Mouse (Mus musculus): ENCODE results near the gene Ripor1. TPM values are rescaled to one million over a fixed set of nuclear protein-coding genes. Genes with fewer than 3 reads are reported as not detected.

The Ripor1 gene
- polyA plus RNA-seq, 1 experiment: 28.7 TPM

- TF ChIP-seq CTCF (IDR thresholded peaks at IDR 0.05; ENCODE audit: control insufficient read depth, insufficient read depth, insufficient read length) (no peak), MAX (IDR thresholded peaks at IDR 0.05) (no peak), MYOD1 (IDR thresholded peaks at IDR 0.05; ENCODE audit: control insufficient read depth, insufficient read length, low read depth) (no peak), CEBPB (IDR thresholded peaks at IDR 0.05; ENCODE audit: low read depth) (no peak), FOSL1 (IDR thresholded peaks at IDR 0.05; ENCODE audit: insufficient read depth, low read length, poor library complexity, severe bottlenecking) (no peak), MYOG (IDR thresholded peaks at IDR 0.05; ENCODE audit: control insufficient read depth, extremely low read depth, insufficient read length) (no peak), USF1 (IDR thresholded peaks at IDR 0.05; ENCODE audit: low read depth) (no peak)
- peaks cover 66% of the 10 kb centered on the region for H3K79me2 ChIP-seq (ENCODE audit: control insufficient read depth, insufficient read depth)
- H3K27me3 ChIP-seq (ENCODE audit: control insufficient read depth, insufficient read depth, insufficient read length): no peaks in the 10 kb centered on the region
- H3ac ChIP-seq (ENCODE audit: control insufficient read depth, insufficient read length, low read depth): peak overlapping the region; percentile 26
- peaks cover 37% of the 10 kb centered on the region for H3K79me3 ChIP-seq (ENCODE audit: low read depth)
- H3K4me3 ChIP-seq (ENCODE audit: insufficient read depth, poor library complexity, severe bottlenecking): no peak overlapping the region
- no peaks in the 10 kb centered on the region for H3K36me3 ChIP-seq (ENCODE audit: control insufficient read depth, insufficient read depth)
Observed at GRCm38 (mm10) chr8:105607062-105607461, 2.0 kb downstream of the Ripor1 start.

DNA sequence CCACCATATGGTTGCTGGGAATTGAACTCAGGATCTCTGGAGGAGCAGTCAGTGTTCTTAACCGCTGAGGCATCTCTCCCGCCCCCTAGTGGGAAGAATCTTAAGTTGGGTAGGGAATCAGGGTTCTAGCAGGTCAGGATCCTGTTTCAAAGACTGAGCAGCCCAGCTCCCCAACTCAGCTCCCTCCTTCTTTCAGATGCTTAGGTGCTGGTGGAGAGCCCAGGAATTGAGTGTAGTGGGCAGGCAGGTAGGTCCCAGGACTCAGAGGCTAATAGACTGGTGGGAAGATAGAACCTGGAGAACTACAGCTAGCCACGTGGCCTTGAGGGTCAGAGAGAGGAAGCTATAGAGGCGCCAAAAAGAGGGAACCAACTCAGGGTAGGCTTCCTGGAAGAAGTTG lies 2.6 kb downstream of the Ripor1 start:
- H3K36me3 ChIP-seq (ENCODE audit: control insufficient read depth, insufficient read depth): no peaks in the 10 kb centered on the region
- peaks cover 72% of the 10 kb centered on the region for H3K79me2 ChIP-seq (ENCODE audit: control insufficient read depth, insufficient read depth)
- TF ChIP-seq CTCF (IDR thresholded peaks at IDR 0.05; ENCODE audit: control insufficient read depth, insufficient read depth, insufficient read length): no peak
- TF ChIP-seq USF1 (IDR thresholded peaks at IDR 0.05; ENCODE audit: low read depth): no peak
- TF ChIP-seq MAX (IDR thresholded peaks at IDR 0.05): no peak
- no peak for TF ChIP-seq MYOG (IDR thresholded peaks at IDR 0.05; ENCODE audit: control insufficient read depth, extremely low read depth, insufficient read length)
- no peak for TF ChIP-seq MYOD1 (IDR thresholded peaks at IDR 0.05; ENCODE audit: control insufficient read depth, insufficient read length, low read depth)
- TF ChIP-seq FOSL1 (IDR thresholded peaks at IDR 0.05; ENCODE audit: insufficient read depth, low read length, poor library complexity, severe bottlenecking): no peak
- TF ChIP-seq CEBPB (IDR thresholded peaks at IDR 0.05; ENCODE audit: low read depth): no peak
- no peak overlapping the region for H3ac ChIP-seq (ENCODE audit: control insufficient read depth, insufficient read length, low read depth)
- no peak overlapping the region for H3K4me3 ChIP-seq (ENCODE audit: insufficient read depth, poor library complexity, severe bottlenecking)
- no peaks in the 10 kb centered on the region for H3K27me3 ChIP-seq (ENCODE audit: control insufficient read depth, insufficient read depth, insufficient read length)
- H3K79me3 ChIP-seq (ENCODE audit: low read depth): peaks cover 41% of the 10 kb centered on the region

DNA sequence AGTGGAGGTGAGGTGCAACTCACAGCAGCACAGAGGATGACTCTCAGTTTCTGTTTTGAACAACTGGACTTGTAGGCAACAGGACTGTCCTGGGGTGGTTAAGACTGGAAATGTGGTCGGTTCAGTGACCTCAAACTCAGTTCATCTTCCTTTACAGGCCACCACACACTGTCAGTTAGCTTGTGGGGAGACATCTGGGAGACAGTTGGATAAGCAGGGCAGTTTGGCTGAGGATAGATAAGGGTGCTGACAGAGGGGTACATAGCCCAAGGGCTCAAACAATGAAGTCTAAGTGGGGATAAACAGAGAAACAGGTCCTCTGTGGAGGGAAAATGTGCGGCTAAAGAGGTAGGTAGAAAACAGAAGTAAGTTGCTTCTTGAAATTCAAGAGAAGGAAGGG lies 4.3 kb downstream of the Ripor1 start:
- TF ChIP-seq FOSL1 (IDR thresholded peaks at IDR 0.05; ENCODE audit: insufficient read depth, low read length, poor library complexity, severe bottlenecking) (no peak), CEBPB (IDR thresholded peaks at IDR 0.05; ENCODE audit: low read depth) (no peak), USF1 (IDR thresholded peaks at IDR 0.05; ENCODE audit: low read depth) (no peak)
- H3K79me2 ChIP-seq (ENCODE audit: control insufficient read depth, insufficient read depth): peaks cover 76% of the 10 kb centered on the region
- H3K36me3 ChIP-seq (ENCODE audit: control insufficient read depth, insufficient read depth): no peaks in the 10 kb centered on the region
- H3K27me3 ChIP-seq (ENCODE audit: control insufficient read depth, insufficient read depth, insufficient read length): no peaks in the 10 kb centered on the region
- H3K79me3 ChIP-seq (ENCODE audit: low read depth): peaks cover 43% of the 10 kb centered on the region
- H3K4me3 ChIP-seq (ENCODE audit: insufficient read depth, poor library complexity, severe bottlenecking): no peak overlapping the region
- H3ac ChIP-seq (ENCODE audit: control insufficient read depth, insufficient read length, low read depth): no peak overlapping the region

DNA sequence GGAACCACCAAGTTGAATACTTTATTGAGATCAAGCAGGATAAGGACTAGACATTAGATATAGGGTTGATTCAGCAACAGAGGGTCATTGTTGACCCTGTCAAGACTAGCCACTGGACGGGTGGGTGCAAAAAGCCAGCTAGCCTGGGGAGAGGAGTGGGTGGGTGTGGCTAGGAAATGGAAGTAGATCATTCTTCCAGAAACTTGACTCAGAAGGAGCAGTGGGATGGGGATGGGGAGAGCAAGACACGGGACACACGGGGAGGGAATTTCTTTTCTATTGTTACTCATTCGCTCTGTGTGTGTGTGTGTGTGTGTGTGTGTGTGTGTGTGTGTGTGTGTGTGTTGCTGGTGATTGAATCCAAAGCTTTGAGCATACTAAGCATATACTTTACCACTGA lies 4.7 kb downstream of the Ripor1 start:
- peaks cover 76% of the 10 kb centered on the region for H3K79me2 ChIP-seq (ENCODE audit: control insufficient read depth, insufficient read depth)

GRCm38 (mm10) chr8:105611836-105612235 lies 6.8 kb downstream of the Ripor1 start:
- peaks cover 38% of the 10 kb centered on the region for H3K79me3 ChIP-seq (ENCODE audit: low read depth)
- H3ac ChIP-seq (ENCODE audit: control insufficient read depth, insufficient read length, low read depth): no peak overlapping the region
- H3K79me2 ChIP-seq (ENCODE audit: control insufficient read depth, insufficient read depth): peaks cover 61% of the 10 kb centered on the region
- H3K27me3 ChIP-seq (ENCODE audit: control insufficient read depth, insufficient read depth, insufficient read length): no peaks in the 10 kb centered on the region
- no peak for TF ChIP-seq USF1 (IDR thresholded peaks at IDR 0.05; ENCODE audit: low read depth)
- no peak for TF ChIP-seq MYOG (IDR thresholded peaks at IDR 0.05; ENCODE audit: control insufficient read depth, extremely low read depth, insufficient read length)
- no peak for TF ChIP-seq MAX (IDR thresholded peaks at IDR 0.05)
- no peak for TF ChIP-seq CTCF (IDR thresholded peaks at IDR 0.05; ENCODE audit: control insufficient read depth, insufficient read depth, insufficient read length)
- TF ChIP-seq CEBPB (IDR thresholded peaks at IDR 0.05; ENCODE audit: low read depth): no peak
- TF ChIP-seq MYOD1 (IDR thresholded peaks at IDR 0.05; ENCODE audit: control insufficient read depth, insufficient read length, low read depth): no peak
- TF ChIP-seq FOSL1 (IDR thresholded peaks at IDR 0.05; ENCODE audit: insufficient read depth, low read length, poor library complexity, severe bottlenecking): no peak
- H3K36me3 ChIP-seq (ENCODE audit: control insufficient read depth, insufficient read depth): peaks cover 20% of the 10 kb centered on the region
- H3K4me3 ChIP-seq (ENCODE audit: insufficient read depth, poor library complexity, severe bottlenecking): no peak overlapping the region

More for the DNA sequence above, 4.7 kb downstream of the Ripor1 start:
- no peak overlapping the region for H3ac ChIP-seq (ENCODE audit: control insufficient read depth, insufficient read length, low read depth)
- H3K79me3 ChIP-seq (ENCODE audit: low read depth): peaks cover 43% of the 10 kb centered on the region
- peaks cover 2% of the 10 kb centered on the region for H3K36me3 ChIP-seq (ENCODE audit: control insufficient read depth, insufficient read depth)
- no peaks in the 10 kb centered on the region for H3K27me3 ChIP-seq (ENCODE audit: control insufficient read depth, insufficient read depth, insufficient read length)
- H3K4me3 ChIP-seq (ENCODE audit: insufficient read depth, poor library complexity, severe bottlenecking): no peak overlapping the region
- TF ChIP-seq MAX (IDR thresholded peaks at IDR 0.05) (no peak), USF1 (IDR thresholded peaks at IDR 0.05; ENCODE audit: low read depth) (no peak)

DNA sequence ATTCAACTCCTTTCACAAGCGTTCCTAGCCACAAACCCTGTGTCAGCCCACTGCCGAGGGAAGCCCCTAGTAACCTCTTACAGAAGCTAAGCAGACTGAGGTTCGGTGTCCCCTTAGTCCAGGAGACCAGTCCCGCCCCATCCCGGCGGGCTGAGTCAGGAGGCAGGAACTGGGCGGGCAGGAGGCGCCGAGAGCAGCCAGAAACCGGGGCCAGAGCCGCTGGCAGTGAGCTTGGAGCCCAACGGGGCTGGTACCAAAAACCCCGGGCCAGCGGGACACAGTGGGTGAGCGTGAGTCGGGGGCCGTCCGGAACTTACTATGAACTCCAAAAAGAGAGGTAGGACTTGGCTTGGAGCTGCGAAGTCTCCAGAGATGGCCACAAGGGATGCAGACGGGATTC lies 8.0 kb downstream of the Ripor1 start:
- Histone ChIP-seq H3K79me3 (ENCODE audit: low read depth) (peaks cover 28% of the 10 kb centered on the region), H3K36me3 (ENCODE audit: control insufficient read depth, insufficient read depth) (peaks cover 32% of the 10 kb centered on the region), H3ac (ENCODE audit: control insufficient read depth, insufficient read length, low read depth) (no peak overlapping the region), H3K4me3 (ENCODE audit: insufficient read depth, poor library complexity, severe bottlenecking) (no peak overlapping the region), H3K79me2 (ENCODE audit: control insufficient read depth, insufficient read depth) (peaks cover 49% of the 10 kb centered on the region), H3K27me3 (ENCODE audit: control insufficient read depth, insufficient read depth, insufficient read length) (no peaks in the 10 kb centered on the region)
- TF ChIP-seq MYOG (IDR thresholded peaks at IDR 0.05; ENCODE audit: control insufficient read depth, extremely low read depth, insufficient read length) (no peak), MYOD1 (IDR thresholded peaks at IDR 0.05; ENCODE audit: control insufficient read depth, insufficient read length, low read depth) (no peak), MAX (IDR thresholded peaks at IDR 0.05) (no peak), FOSL1 (IDR thresholded peaks at IDR 0.05; ENCODE audit: insufficient read depth, low read length, poor library complexity, severe bottlenecking) (no peak), CEBPB (IDR thresholded peaks at IDR 0.05; ENCODE audit: low read depth) (no peak), USF1 (IDR thresholded peaks at IDR 0.05; ENCODE audit: low read depth) (no peak), CTCF (IDR thresholded peaks at IDR 0.05; ENCODE audit: control insufficient read depth, insufficient read depth, insufficient read length) (no peak)

All from C2C12 (cell line).